Mouse (Mus musculus) kidney, adult 8-10 months (tissue): Measurements from ENCODE around the gene Rras.
"Not testable (repeated sequence)": the region's sequence is repeated elsewhere in the genome, so short reads cannot be mapped to it uniquely, and the experiment has no call there.

Experiments
- DNase-seq, 2 experiments: peaks; one replicate each; pipeline ENCODE4 v3.0.0; 2022

Rras gene

DNA sequence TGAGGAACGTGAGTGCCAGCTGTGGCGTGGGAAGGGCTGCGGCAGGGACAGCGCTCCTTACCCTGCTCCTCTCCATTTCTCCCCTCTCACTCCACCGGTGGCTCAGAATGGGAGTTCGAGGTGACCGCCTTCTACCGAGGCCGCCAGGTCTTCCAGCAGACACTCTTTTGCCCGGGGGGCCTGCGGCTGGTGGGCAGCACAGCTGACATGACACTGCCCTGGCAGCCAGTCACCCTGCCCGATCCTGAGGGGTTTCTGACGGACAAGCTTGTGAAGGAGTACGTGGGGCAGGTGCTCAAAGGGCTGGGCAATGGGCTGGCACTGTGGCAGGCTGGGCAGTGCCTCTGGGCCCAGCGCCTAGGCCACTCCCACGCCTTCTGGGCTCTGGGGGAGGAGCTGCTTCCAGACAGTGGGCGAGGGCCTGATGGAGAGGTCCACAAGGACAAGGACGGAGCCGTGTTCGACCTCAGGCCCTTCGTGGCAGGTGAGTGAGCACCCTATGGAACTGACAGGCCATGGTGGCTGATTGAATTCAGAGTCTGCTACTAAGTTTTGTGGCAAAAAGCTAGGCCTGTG, 17.1 kb upstream of the Rras start:
- no peak for DNase-seq

DNA sequence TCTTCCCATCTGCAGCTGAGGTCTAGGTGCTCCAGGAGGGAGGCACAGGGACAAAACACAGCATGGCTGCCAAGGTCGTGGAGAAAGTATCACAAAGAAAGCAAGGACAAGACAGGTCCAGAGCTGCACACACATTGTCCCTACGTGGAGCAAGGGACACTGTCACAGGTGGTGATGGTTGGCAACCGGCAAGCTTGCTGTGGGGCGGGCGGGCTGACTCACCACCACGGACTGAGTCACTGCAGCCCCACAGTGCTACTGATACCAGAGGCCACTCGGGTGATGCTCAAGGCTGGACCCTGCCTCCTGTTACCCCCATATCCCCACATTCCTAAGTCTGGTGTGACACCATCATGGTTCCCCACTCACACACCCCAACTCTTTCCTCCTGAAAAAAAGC, 15.3 kb upstream of the Rras start:
- DNase-seq = no peak

GRCm38 (mm10) chr7:45004546-45004945, 13.2 kb upstream of the Rras start:
- DNase-seq = no peak

DNA sequence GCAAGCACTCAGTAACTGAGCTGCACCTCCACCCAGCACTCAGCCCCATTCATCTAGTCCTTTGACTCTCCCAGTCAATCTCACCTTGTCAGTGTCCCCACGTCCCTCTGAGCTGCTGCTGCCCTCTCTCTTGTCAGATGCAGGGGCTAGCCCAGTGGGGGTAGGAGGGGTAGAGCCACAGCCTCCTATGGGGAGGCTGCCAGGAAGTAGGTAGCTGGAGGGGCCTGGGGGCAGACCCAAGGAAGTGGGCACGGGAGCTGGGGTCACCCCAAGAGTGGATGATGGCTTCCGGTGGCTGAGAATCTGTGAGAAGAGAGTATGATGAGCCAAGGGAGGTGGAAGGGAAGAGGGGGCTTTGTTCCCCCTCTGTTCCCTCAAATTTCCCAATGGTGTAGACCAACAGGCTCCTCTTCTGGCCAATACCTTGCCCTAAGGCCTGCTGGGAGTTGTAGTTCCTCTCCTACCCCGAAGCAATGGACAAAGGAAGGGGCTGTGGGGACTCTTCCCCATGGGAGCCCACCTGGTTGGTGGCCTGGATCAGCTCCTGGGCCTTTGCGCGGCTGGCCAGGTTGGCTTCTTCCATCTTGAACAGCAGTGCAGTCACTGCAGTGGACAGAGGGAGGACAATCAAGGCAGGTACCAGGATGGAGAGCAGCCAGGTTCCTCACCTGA, 12.3 kb upstream of the Rras start:
- no peak for DNase-seq

DNA sequence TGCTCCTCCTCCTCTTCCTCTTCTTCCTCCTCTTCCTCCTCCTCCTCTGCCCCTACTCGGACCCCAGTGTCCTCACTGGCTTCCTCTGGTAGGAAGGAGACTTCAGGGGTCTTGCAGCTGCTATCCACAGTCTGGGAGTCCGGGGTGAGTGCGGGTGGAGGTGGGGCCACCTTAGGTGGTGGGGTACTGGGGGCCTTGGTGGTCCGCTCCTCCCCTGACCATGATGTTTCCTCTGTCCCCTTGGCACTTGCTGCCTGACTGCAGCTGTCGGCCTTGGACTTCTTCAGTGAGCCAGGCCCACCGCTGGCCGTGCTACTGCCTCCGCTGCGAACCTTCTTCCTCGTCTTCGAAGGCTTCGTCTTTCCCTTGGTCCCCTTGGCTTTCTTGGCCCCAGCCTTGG, 11.3 kb upstream of the Rras start:
- no peak for DNase-seq

- no peak for DNase-seq
Observed at GRCm38 (mm10) chr7:45007141-45007540, 10.6 kb upstream of the Rras start.

DNA sequence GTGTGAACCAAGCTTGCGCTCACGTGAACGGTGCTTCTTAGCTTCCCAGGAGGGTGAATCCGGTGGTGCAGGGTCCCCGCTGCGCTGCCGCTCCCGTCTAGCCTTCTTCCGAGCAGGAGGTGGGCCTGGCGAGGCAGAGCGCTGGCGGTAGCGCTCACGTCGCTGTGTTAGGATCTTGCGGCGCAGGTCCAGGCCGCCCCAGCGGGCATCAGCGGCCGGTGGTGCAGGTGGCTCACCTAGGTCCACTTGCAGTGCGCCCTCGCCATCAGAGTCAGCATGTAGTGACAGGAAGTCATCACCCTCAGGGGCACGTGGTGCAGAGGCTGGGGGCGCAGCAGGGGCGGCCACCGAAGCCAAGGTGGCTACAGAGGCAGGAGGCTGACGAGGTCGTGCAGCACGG, 9.9 kb upstream of the Rras start:
- DNase-seq = no peak

- DNase-seq = no peak
Observed at GRCm38 (mm10) chr7:45008411-45008810, 9.3 kb upstream of the Rras start.

GRCm38 (mm10) chr7:45012011-45012410, 5.8 kb upstream of the Rras start:
- no peak for DNase-seq

GRCm38 (mm10) chr7:45012824-45013223, 4.9 kb upstream of the Rras start:
- no peak for DNase-seq

DNA sequence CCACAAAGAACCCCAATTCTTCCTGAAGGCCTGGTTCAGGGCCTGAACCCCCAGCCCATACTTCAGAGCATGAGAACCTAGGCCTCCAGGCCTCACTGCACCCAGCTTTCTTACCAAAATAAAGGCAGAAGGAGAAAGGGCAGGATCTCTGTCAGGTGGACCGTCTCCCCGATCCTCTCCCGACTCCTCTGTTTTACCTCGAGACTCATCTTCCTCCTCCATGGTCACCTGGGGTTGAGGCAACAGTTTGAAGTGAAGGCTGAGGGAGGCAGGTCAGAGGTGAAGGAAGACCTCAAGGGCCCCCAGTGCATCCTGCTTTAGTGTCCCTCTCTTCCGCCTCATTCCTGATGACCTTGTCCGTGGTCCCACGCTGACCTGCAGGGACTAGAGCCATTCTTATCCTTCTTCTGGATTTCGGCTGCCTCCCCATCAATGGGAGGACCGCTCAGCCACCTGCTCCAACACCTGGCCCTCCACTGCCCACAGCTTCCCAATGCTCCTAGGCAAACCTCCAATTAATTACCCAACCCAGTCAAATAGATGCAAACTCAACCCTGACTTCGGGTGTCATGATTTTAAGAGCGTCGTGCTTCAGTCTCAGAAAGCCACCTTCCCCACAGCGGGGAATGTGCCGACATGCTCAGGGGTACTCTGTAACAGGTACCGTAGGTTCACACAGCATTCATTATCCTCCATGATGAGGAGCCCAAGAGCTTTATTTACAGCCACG, 4.2 kb upstream of the Rras start:
- DNase-seq = no peak

- no peak for DNase-seq
Observed at GRCm38 (mm10) chr7:45014096-45014451, 3.7 kb upstream of the Rras start.

- DNase-seq = no peak
Observed at GRCm38 (mm10) chr7:45015344-45015956, 2.3 kb upstream of the Rras start.

DNA sequence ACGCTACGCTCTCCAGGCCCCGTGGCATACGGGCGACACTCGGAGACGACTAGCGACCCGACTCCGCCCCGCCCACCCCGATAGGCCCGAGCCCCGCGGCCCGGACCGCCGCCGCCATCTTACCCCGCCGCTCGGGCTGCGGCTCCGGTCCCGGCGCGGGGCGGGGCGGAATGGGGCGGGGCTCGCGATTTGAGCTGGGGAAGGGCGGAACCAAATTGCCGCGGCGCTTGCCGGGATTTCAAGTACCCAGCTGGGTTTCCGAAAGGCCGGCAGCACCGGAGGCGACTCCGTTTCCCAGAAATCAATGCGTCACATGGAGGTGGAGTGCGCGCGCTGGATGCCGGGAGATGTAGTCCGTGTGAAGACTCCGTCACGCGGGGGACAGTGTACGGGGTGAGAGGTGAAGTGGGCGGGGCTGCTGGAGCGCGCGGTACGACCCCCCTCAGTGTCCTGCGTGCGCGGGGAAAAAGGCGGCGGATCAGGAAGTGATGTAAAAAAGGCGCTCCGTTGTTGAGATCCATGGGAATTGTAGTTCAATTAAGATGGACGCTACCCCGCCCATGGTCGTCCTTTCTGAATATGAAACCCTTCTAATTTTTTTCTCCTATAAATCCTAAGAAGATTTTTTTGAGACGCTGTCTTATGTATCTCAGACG, 1.7 kb upstream of the Rras start, which contains the start of gene Scaf1:
Gene Scaf1 (minus strand): TSS at position 407 of the 656 bp plus-strand sequence.
- peak; percentile 100 for DNase-seq

DNA sequence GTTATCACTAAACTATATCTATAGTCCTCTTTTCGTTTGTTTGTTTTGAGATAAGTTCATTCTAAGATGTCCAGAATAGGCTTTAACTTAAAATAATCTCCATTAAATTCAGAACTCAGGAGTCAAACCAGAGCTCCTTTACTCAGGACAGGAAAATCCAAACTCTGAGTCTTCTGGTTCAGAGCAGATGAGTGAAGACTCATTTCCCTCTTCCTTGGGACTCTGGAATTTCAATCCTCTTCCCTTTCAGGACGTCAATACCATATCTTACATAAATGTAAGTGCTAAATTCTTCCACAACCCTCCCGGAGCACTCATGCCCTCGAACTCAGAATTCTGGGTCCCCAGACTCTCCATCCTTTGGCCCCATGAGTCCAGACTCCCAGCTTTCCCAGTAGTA, 1.0 kb upstream of the Rras start:
- DNase-seq = no peak

- peak; percentile 63 to 70 for DNase-seq
Observed at GRCm38 (mm10) chr7:45019031-45019571, 1.3 kb downstream of the Rras start.

- DNase-seq = no peak
Observed at GRCm38 (mm10) chr7:45020225-45020624, 2.5 kb downstream of the Rras start.

DNA sequence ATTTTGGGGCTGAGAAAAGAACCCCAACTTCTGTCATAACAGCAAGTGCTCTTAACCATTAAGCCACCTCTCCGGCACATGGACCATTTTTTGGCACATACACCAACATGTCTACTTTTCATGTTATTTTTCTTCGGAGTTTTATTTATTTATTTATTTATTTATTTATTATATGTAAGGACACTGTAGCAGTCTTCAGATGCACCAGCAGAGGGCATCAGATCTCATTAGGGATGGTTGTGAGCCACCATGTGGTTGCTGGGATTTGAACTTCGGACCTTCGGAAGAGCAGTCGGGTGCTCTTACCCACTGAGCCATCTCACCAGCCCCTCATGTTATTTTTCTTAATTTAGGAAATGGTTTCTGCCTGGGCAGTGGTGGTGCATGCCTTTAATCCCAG, 6.0 kb downstream of the Rras start:
- DNase-seq = not testable (repeated sequence)

DNA sequence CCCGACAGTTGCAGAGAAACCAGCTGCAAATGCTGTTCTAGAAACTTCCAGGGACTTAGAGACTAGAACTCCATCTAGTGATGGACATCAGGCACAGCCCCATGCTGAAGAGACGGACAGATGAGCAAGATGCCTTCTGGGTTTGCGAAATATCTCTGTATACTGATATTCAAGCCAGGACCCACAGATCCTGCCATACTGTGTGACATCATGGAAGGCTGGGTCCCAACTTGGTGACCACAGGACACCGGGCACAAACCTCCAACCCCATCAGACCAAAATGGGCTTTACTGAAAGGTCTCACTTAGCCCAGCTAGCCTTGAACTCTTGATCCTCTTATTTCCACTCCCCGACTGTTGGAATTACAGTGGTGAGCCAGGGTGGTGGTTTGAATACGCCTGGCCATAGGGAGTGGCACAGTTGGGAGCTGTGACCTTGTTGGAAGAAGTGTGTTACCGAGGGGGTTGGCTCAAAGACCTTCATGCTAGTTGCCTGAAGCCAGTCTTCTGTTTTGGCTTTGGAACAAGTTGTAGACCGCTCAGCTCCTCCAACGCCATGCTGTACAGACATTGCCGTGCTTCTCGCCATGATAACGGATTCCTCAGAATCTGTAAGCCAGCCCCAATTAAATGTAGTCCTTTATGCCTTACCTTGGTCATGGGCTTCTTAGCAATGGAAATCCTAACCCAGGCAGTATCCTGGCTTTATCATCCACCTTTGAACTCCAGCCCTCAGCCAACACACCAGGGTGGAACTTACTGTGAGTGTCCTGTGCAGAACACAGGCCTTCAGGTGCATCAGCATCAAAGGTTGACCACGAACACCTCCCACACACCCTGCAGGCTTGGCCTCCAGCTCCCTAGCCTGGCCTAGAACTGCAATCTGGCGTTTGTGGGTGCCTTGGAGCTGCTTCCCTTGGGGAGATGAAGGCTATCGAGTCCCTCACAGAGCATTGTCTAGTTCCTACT, 6.8 kb downstream of the Rras start:
- no peak for DNase-seq

GRCm38 (mm10) chr7:45025601-45026220, 8.0 kb downstream of the Rras start:
- DNase-seq = no peak

DNA sequence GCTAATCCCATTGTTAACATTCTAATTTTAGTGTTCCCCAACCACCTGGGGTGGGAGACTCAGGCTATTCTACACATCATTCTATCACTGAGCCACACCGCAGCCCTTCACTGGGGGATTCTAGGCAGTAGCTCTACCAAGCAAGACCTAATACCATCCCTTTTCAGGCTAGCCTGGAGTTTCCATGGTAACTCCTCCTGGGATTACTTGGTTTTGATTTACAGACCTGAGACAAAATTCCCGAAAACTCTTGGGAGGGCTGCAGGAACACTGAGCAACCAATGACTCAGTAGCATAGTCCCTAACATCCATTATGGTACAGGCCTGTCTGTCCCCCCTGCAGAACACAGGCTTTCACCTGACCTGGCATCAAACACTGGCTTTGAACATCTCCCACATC, 8.5 kb downstream of the Rras start:
- no peak for DNase-seq
